Mouse (Mus musculus) intestine, embryonic 14.5 days (tissue): ENCODE measurements around the gene Lmtk3. TPM values are rescaled to one million over a fixed set of nuclear protein-coding genes. Genes with fewer than 3 reads are reported as not detected.

Experiments used
- ATAC-seq: fragments of 200-750 bp; cut with Nextera tagmentation; replicated peaks from 2 replicates; pipeline ENCODE4 v1.8.0; 2017; ENCODE audit warnings: low read depth, moderate number of reproducible peaks, moderate TSS enrichment, moderate library complexity; ENCODE audit not compliant: low FRiP score, low TSS enrichment
- DNase-seq: peaks from one replicate; pipeline ENCODE4 v3.0.0-alpha.2; 2018; ENCODE audit warnings: low spot score
- H3K27ac ChIP-seq: fragments of 300-500 bp; sonication (generic); 2 replicates; pipeline ENCODE4 v1.5.1; 2014; ENCODE audit warnings: low read depth, mild to moderate bottlenecking, control low read depth
- H3K27me3 ChIP-seq: fragments of 300-500 bp; sonication (generic); replicated peaks from 2 replicates; pipeline ENCODE4 v1.6.1; 2014; ENCODE audit warnings: low read length, control low read depth; ENCODE audit not compliant: control insufficient read depth, insufficient read depth
- H3K36me3 ChIP-seq: fragments of 300-500 bp; sonication (generic); 2 replicates; pipeline ENCODE4 v1.6.1; 2014; ENCODE audit warnings: low read length, control low read depth; ENCODE audit not compliant: control insufficient read depth, insufficient read depth
- H3K4me1 ChIP-seq: fragments of 300-500 bp; sonication (generic); replicated peaks from 2 replicates; pipeline ENCODE4 v1.6.1; 2014; ENCODE audit warnings: low read length, control low read depth, mixed read lengths; ENCODE audit not compliant: control insufficient read depth, insufficient read depth
- H3K4me2 ChIP-seq: fragments of 300-500 bp; sonication (generic); 2 replicates; pipeline ENCODE4 v1.6.1; 2014; ENCODE audit warnings: low read length
- H3K4me3 ChIP-seq: fragments of 300-500 bp; sonication (generic); 2 replicates; pipeline ENCODE4 v1.5.1; 2014; ENCODE audit warnings: low read depth, low read length, control low read depth, mixed read lengths
- H3K9ac ChIP-seq: fragments of 300-500 bp; sonication (generic); 2 replicates; pipeline ENCODE4 v1.6.1; 2014; ENCODE audit warnings: mild to moderate bottlenecking, low read length
- H3K9me3 ChIP-seq: fragments of 300-500 bp; sonication (generic); 2 replicates; pipeline ENCODE4 v1.6.1; 2016; ENCODE audit warnings: low read length, control low read depth; ENCODE audit not compliant: control insufficient read depth
- WGBS: fragments of 180-500 bp; shearing (Covaris S2); extraction: QIAGEN DNeasy Blood & Tissue Kit; methylation state at CpG from one replicate; pipeline ENCODE4 v1.1.7; 2014; 5-methylcytosine and 5-hydroxymethylcytosine counted together
- polyA plus RNA-seq: library from polyadenylated mRNA; unstranded; fragments of >200 nt; fragmentation: Nextera tagmentation; extraction: Ambion mirVana; gene quantifications from 2 replicates; pipeline ENCODE4 v1.2.1, GENCODE M21; 2014

Lmtk3 gene
- polyA plus RNA-seq, 1 experiment from 2014 or later, result 1.9 TPM

GRCm38 (mm10) chr7:45819843-45820242 lies 36.3 kb downstream of the Lmtk3 start:
- Histone ChIP-seq H3K4me2 (peak overlapping the region; percentile 44), H3K36me3 (peaks cover 21% of the 10 kb centered on the region), H3K27ac (no peak overlapping the region), H3K9ac (no peak overlapping the region), H3K4me1 (peaks cover 5% of the 10 kb centered on the region), H3K9me3 (no peaks in the 10 kb centered on the region), H3K27me3 (no peaks in the 10 kb centered on the region), H3K4me3 (peak overlapping the region; percentile 13)
- 11% methylated on average over 25 of the region's 25 CpGs for WGBS
- ATAC-seq, result no peak
- DNase-seq, result no peak

- Histone ChIP-seq H3K9ac (no peak overlapping the region), H3K4me2 (no peak overlapping the region), H3K9me3 (no peaks in the 10 kb centered on the region), H3K4me1 (no peaks in the 10 kb centered on the region), H3K36me3 (peaks cover 32% of the 10 kb centered on the region), H3K27ac (no peak overlapping the region), H3K4me3 (no peak overlapping the region), H3K27me3 (no peaks in the 10 kb centered on the region)
- ATAC-seq, result no peak
- DNase-seq, result no peak
Observed at GRCm38 (mm10) chr7:45820913-45821312, 37.4 kb downstream of the Lmtk3 start.

- WGBS, result 72% methylated on average over 7 of the region's 7 CpGs
- Histone ChIP-seq H3K4me2 (no peak within 1 kb of the TSS), H3K4me1 (peaks cover 3% of the 10 kb centered on the region), H3K9ac (no peak within 1 kb of the TSS), H3K36me3 (peaks cover 68% of the 10 kb centered on the region), H3K27me3 (no peaks in the 10 kb centered on the region), H3K4me3 (no peak within 1 kb of the TSS), H3K27ac (no peak within 1 kb of the TSS), H3K9me3 (no peaks in the 10 kb centered on the region)
- no peak for ATAC-seq
- DNase-seq, result no peak
Observed at GRCm38 (mm10) chr7:45824598-45824997, 41.1 kb downstream of the Lmtk3 start, which contains the start of gene Kcnj14. Kcnj14 (minus strand) TSS chr7:45824782.

- H3K9ac ChIP-seq, result no peak overlapping the region
- no peak overlapping the region for H3K27ac ChIP-seq
- peaks cover 7% of the 10 kb centered on the region for H3K27me3 ChIP-seq
- H3K4me2 ChIP-seq, result no peak overlapping the region
- peaks cover 8% of the 10 kb centered on the region for H3K4me1 ChIP-seq
- DNase-seq (no peak), ATAC-seq (no peak)
- WGBS, result 96% methylated on average over 7 of the region's 7 CpGs
- H3K4me3 ChIP-seq, result no peak overlapping the region
- peaks cover 68% of the 10 kb centered on the region for H3K36me3 ChIP-seq
- no peaks in the 10 kb centered on the region for H3K9me3 ChIP-seq
Observed at GRCm38 (mm10) chr7:45826631-45827030, 43.1 kb downstream of the Lmtk3 start.

GRCm38 (mm10) chr7:45830427-45831127 lies 47.0 kb downstream of the Lmtk3 start, which contains the start of gene Grwd1:
Grwd1 (minus strand) TSS chr7:45830944.
- under 1% methylated on average over 35 of the region's 35 CpGs for WGBS
- no peaks in the 10 kb centered on the region for H3K9me3 ChIP-seq
- DNase-seq (peak; percentile 94), ATAC-seq (peak; percentile 88)
- peak within 1 kb of the TSS; percentile 64 for H3K9ac ChIP-seq
- H3K4me1 ChIP-seq, result peaks cover 12% of the 10 kb centered on the region
- peak within 1 kb of the TSS; percentile 75 for H3K4me3 ChIP-seq
- peak within 1 kb of the TSS; percentile 65 for H3K4me2 ChIP-seq
- H3K36me3 ChIP-seq, result peaks cover 39% of the 10 kb centered on the region
- no peak within 1 kb of the TSS for H3K27ac ChIP-seq
- H3K27me3 ChIP-seq, result peaks cover 47% of the 10 kb centered on the region

- H3K9me3 ChIP-seq, result no peaks in the 10 kb centered on the region
- peak overlapping the region; percentile 75 for H3K4me3 ChIP-seq
- H3K27ac ChIP-seq, result no peak overlapping the region
- peaks cover 33% of the 10 kb centered on the region for H3K36me3 ChIP-seq
- H3K4me1 ChIP-seq, result peaks cover 12% of the 10 kb centered on the region
- peak overlapping the region; percentile 64 for H3K9ac ChIP-seq
- peak overlapping the region; percentile 65 for H3K4me2 ChIP-seq
- ATAC-seq, result peak; percentile 2; the same call in 1 of the 2 replicates
- WGBS, result 15% methylated on average over 5 of the region's 5 CpGs
- no peak for DNase-seq
- H3K27me3 ChIP-seq, result peaks cover 48% of the 10 kb centered on the region
Observed at GRCm38 (mm10) chr7:45831128-45831525, 47.6 kb downstream of the Lmtk3 start.

- Histone ChIP-seq H3K4me1 (peaks cover 12% of the 10 kb centered on the region), H3K9me3 (no peaks in the 10 kb centered on the region), H3K4me3 (peak overlapping the region; percentile 39), H3K9ac (no peak overlapping the region), H3K27me3 (peaks cover 52% of the 10 kb centered on the region), H3K36me3 (peaks cover 21% of the 10 kb centered on the region), H3K27ac (no peak overlapping the region), H3K4me2 (peak overlapping the region; percentile 50)
- ATAC-seq (no peak), DNase-seq (no peak)
- WGBS, result 10% methylated on average over 30 of the region's 30 CpGs
Observed at GRCm38 (mm10) chr7:45832428-45832827, 48.9 kb downstream of the Lmtk3 start.

GRCm38 (mm10) chr7:45833148-45833790 lies 49.7 kb downstream of the Lmtk3 start:
- Histone ChIP-seq H3K4me1 (peaks cover 12% of the 10 kb centered on the region), H3K27me3 (peaks cover 52% of the 10 kb centered on the region), H3K27ac (no peak overlapping the region), H3K4me3 (peak overlapping the region; percentile 39), H3K9me3 (no peaks in the 10 kb centered on the region), H3K9ac (peak overlapping the region; percentile 13; the same call in 1 of the 2 replicates), H3K4me2 (peak overlapping the region; percentile 50), H3K36me3 (peaks cover 13% of the 10 kb centered on the region)
- DNase-seq, result peak; percentile 66
- under 1% methylated on average over 69 of the region's 86 CpGs for WGBS
- 0 out of 2 replicates have a peak, but pooled peaks have one; percentile 5 for ATAC-seq
